7 mouse cellular contexts compared by ENCODE assay signal in the genomic region with DNA sequence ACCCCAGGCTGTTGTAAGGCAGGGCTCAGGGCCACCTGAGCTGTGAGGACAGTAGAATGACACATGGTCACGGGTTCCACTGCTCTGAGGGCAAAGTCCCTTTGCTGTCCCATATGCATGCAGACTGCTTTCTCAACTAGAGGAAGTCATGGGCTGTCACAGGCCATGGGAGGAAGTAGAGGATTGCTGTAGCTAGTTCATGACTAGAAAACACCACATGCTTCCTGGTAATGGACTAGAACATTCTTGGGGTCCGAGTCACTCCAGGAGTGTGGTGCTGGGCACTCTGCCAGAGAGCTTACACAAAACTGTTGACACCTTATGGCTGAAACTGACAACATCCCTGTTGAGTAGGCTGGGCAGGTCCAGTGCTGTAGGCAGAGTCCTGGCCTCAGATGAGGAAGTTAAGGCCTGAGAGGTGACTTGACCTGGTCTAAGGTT. TPM values are rescaled to one million over a fixed set of nuclear protein-coding genes. Genes with fewer than 3 reads are reported as not detected.
DNase-seq lines count a peak whose midpoint lies in the region; ATAC-seq and TF ChIP-seq lines count a peak whose summit lies in the region.
"Not testable (repeated sequence)": the region's sequence is repeated elsewhere in the genome, so short reads cannot be mapped to it uniquely, and the experiment has no call there.

No protein-coding gene starts in this region.

- H3K4me2 ChIP-seq in heart, postnatal 0 days (ENCODE audit: low read depth, low read length): not testable (repeated sequence)

- H3K9ac ChIP-seq in heart, postnatal 0 days (replicated peaks; ENCODE audit: low read depth, low read length); liver, adult 2 months (ENCODE audit: low read depth, low read length): not testable (repeated sequence)

- peak; percentile 37 for ATAC-seq in CD4-positive, CD25-positive, alpha-beta regulatory T cell, adult 4 months
- ATAC-seq in erythroblast, adult 5-6 weeks (replicated peaks; ENCODE audit: low FRiP score, poor library complexity, severe bottlenecking): peak; percentile 51
- ATAC-seq in heart, postnatal 0 days (ENCODE audit: insufficient read depth, low read depth): peak; percentile 73
- ATAC-seq in megakaryocyte, adult 5-6 weeks (ENCODE audit: poor library complexity, severe bottlenecking): peak; percentile 96

- not testable (repeated sequence) for TF ChIP-seq POLR2A in liver, adult 2 months (IDR thresholded peaks at IDR 0.05; ENCODE audit: extremely low read depth, insufficient read depth, low read length); spleen, adult 2 months (IDR thresholded peaks at IDR 0.05; ENCODE audit: low read depth, low read length)

- not testable (repeated sequence) for TF ChIP-seq CTCF in heart, postnatal 0 days (IDR thresholded peaks at IDR 0.05; ENCODE audit: low read depth); liver, adult 2 months (IDR thresholded peaks at IDR 0.05; ENCODE audit: low read depth, low read length); spleen, adult 2 months (IDR thresholded peaks at IDR 0.05; ENCODE audit: extremely low read depth, insufficient read depth, insufficient read length, insufficient replicate concordance)

- not testable (repeated sequence) for H3K79me2 ChIP-seq in liver, adult 2 months (ENCODE audit: control insufficient read depth, insufficient read depth, low read length)

- not testable (repeated sequence) for H3K36me3 ChIP-seq in heart, postnatal 0 days (replicated peaks; ENCODE audit: control insufficient read depth, insufficient read depth, low read length); liver, adult 2 months (ENCODE audit: control insufficient read depth, insufficient read depth, low read length); spleen, adult 2 months (ENCODE audit: control insufficient read depth, insufficient read depth, low read length)

- H3K9me3 ChIP-seq in heart, postnatal 0 days (replicated peaks; ENCODE audit: control insufficient read depth, low read length): not testable (repeated sequence)

- WGBS in heart, postnatal 0 days: 37% methylated on average over 2 of the region's 2 CpGs
- 47% methylated on average over 2 of the region's 2 CpGs for WGBS in liver, adult 2 months
- 18% methylated on average over 2 of the region's 2 CpGs for WGBS in spleen, adult 2 months

- not testable (repeated sequence) for H3K4me3 ChIP-seq in heart, postnatal 0 days (ENCODE audit: low read depth, low read length); liver, adult 2 months (ENCODE audit: insufficient read depth, low read depth, low read length); spleen, adult 2 months (ENCODE audit: extremely low read depth, insufficient read depth, insufficient read length)

- not testable (repeated sequence) for H3K27ac ChIP-seq in heart, postnatal 0 days (ENCODE audit: low read depth)
- H3K27ac ChIP-seq in liver, adult 2 months (replicated peaks; ENCODE audit: insufficient read depth, low read depth, low read length): 0 out of 2 replicates have a peak overlapping the region, but pooled peaks have one; percentile 20
- peak overlapping the region; percentile 74 for H3K27ac ChIP-seq in spleen, adult 2 months (ENCODE audit: insufficient read depth, low read length)

- DNase-seq in heart, postnatal 0 days (ENCODE audit: low spot score): not testable (repeated sequence)
- DNase-seq in liver, adult 2 months (ENCODE audit: extremely low read depth, low read depth, low spot score): peak; percentile 35
- DNase-seq in lung, adult 18-20 months: peak; percentile 50 to 54
- DNase-seq in spleen, adult 2 months (ENCODE audit: low read depth in 1 of 2, low spot score in 2 of 2): peak in 1 of 2 experiments; percentile 27

- not testable (repeated sequence) for TF ChIP-seq EP300 in heart, postnatal 0 days (IDR thresholded peaks at IDR 0.05; ENCODE audit: low read depth)

- not testable (repeated sequence) for H3K4me1 ChIP-seq in heart, postnatal 0 days (ENCODE audit: control insufficient read depth, insufficient read depth); liver, adult 2 months (ENCODE audit: control insufficient read depth, insufficient read depth, low read length)
- peaks cover 21% of the 10 kb centered on the region; the same call in 1 of the 2 replicates for H3K4me1 ChIP-seq in spleen, adult 2 months (ENCODE audit: control insufficient read depth, insufficient read depth, insufficient read length)

- H3K27me3 ChIP-seq in heart, postnatal 0 days (ENCODE audit: control insufficient read depth, insufficient read depth, low read length); liver, adult 2 months (ENCODE audit: control insufficient read depth, insufficient read depth, low read length); spleen, adult 2 months (ENCODE audit: control insufficient read depth, insufficient read depth, low read length): not testable (repeated sequence)

RNA-seq across cellular contexts. Expression of gene Incenp, which starts 31.8 kb away (rescaled TPM):
- 10 to 100 TPM; 12.8 to 17.5 TPM for polyA plus RNA-seq in CD4-positive, CD25-positive, alpha-beta regulatory T cell, adult 4 months (2017; shearing (Covaris generic))
- total RNA-seq in erythroblast, adult 5-6 weeks (2015; ENCODE audit: low replicate concordance): 111 and 127 TPM in 2 replicates
- 137 and 289 TPM in 2 replicates for total RNA-seq in erythroblast, adult 5-6 weeks (2017; ENCODE audit: low replicate concordance)
- total RNA-seq in heart, postnatal 0 days (2014; rRNA removed; ENCODE audit: low replicate concordance): 14.6 and 27.3 TPM in 2 replicates
- polyA plus RNA-seq in heart, postnatal 0 days (2015; fragmentation: Nextera tagmentation; extraction: Ambion mirVana): 16.1 and 17.3 TPM in 2 replicates
- 1.9 and 2.4 TPM in 2 replicates for total RNA-seq in liver, adult 2 months (2014; rRNA removed)
- 0.76 and 1.4 TPM in 2 replicates for polyA plus RNA-seq in liver, adult 2 months (2012; rRNA removed)
- 204 and 205 TPM in 2 replicates for total RNA-seq in megakaryocyte, adult 5-6 weeks (2015)
- 85.5 and 116 TPM in 2 replicates for total RNA-seq in megakaryocyte, adult 5-6 weeks (2017)
- 17.2 and 18.8 TPM in 2 replicates for polyA plus RNA-seq in spleen, adult 2 months (2012; rRNA removed)

RNA-seq across cellular contexts. Expression of gene Fth1, which starts 49.2 kb away (rescaled TPM):
- 1,000 to 10,000 TPM; 2,170 to 2,387 TPM for polyA plus RNA-seq in CD4-positive, CD25-positive, alpha-beta regulatory T cell, adult 4 months (2017; shearing (Covaris generic))
- 939 and 1,145 TPM in 2 replicates for total RNA-seq in erythroblast, adult 5-6 weeks (2015; ENCODE audit: low replicate concordance)
- 1,067 and 1,257 TPM in 2 replicates for total RNA-seq in erythroblast, adult 5-6 weeks (2017; ENCODE audit: low replicate concordance)
- total RNA-seq in heart, postnatal 0 days (2014; rRNA removed; ENCODE audit: low replicate concordance): 396 and 524 TPM in 2 replicates
- 3,148 and 3,286 TPM in 2 replicates for polyA plus RNA-seq in heart, postnatal 0 days (2015; fragmentation: Nextera tagmentation; extraction: Ambion mirVana)
- total RNA-seq in liver, adult 2 months (2014; rRNA removed): 1,154 and 1,241 TPM in 2 replicates
- 7,340 and 8,771 TPM in 2 replicates for polyA plus RNA-seq in liver, adult 2 months (2012; rRNA removed)
- 1,271 and 1,296 TPM in 2 replicates for total RNA-seq in megakaryocyte, adult 5-6 weeks (2015)
- total RNA-seq in megakaryocyte, adult 5-6 weeks (2017): 513 and 615 TPM in 2 replicates
- polyA plus RNA-seq in spleen, adult 2 months (2012; rRNA removed): 3,609 and 4,045 TPM in 2 replicates

Comparison
In these comparisons a context has a peak if more than half of its experiments do, and no peak if none do; other contexts are left out.
1. ATAC-seq: peak in every context shown above with its lines; median percentile 96 in megakaryocyte, adult 5-6 weeks; 73 in heart, postnatal 0 days; 51 in erythroblast, adult 5-6 weeks; 37 in CD4-positive, CD25-positive, alpha-beta regulatory T cell, adult 4 months.